Mouse (Mus musculus) liver, embryonic 14.5 days (tissue): ENCODE data around the gene Mgarp.
"Not testable (repeated sequence)": the region's sequence is repeated elsewhere in the genome, so short reads cannot be mapped to it uniquely, and the experiment has no call there.

Experiments used
- CTCF ChIP-seq: IDR thresholded peaks from 2 replicates; pipeline ENCODE4 v1.5.1; 2016; ENCODE audit warnings: antibody characterized with exemption, low read depth, control low read depth
- EP300 ChIP-seq: IDR thresholded peaks from 2 replicates; pipeline ENCODE4 v1.6.1; 2016; ENCODE audit warnings: antibody characterized with exemption, low read depth

- TF ChIP-seq CTCF = peak; percentile 21; the same call in 1 of the 2 replicates
- not testable (repeated sequence) for TF ChIP-seq EP300
Measured at GRCm38 (mm10) chr3:51402054-51402453, 5.5 kb upstream of the Mgarp start.
